Mouse (Mus musculus) neural tube, postnatal 0 days (tissue): ENCODE measurements around the gene Gm8297. TPM values are rescaled to one million over a fixed set of nuclear protein-coding genes. Genes with fewer than 3 reads are reported as not detected.

ENCODE experiments used
- polyA plus RNA-seq: library from polyadenylated mRNA; unstranded; fragments of >200 nt; fragmentation: Nextera tagmentation; extraction: Ambion mirVana; gene quantifications from 2 replicates; pipeline ENCODE4 v1.2.1, GENCODE M21; 2015

The Gm8297 gene
- not detected in 2 replicates for polyA plus RNA-seq

DNA sequence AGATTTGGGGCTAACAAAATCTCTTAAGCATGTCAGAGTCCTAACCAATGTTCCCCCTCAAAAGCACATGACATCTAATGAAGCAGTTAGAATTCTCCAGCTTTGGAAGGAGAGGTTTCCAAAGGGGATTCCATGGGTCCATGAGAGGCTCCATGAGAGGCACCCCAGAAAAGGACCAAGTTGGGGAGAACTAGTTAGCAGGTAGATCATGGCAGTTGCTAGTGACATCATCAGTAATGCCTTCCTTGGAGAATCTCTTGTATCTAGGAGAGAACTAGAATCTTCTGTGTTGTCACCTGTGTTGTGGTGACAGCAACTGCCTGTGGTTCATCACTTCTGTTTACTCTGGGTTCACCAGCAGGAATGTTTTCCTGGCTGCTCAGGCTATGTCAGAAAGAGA lies at the start of gene Gm8297:
Gene Gm8297, plus strand, starts transcription at position 301 of the 400 bp plus-strand sequence.

GRCm38 (mm10) chr14:5015591-5015990 lies 31.9 kb downstream of the Gm8297 start, which contains the start of gene Gm3298:
TSS of gene Gm3298 (plus strand) at chr14:5015891.

Other genes with a start within 250 kb of the Gm8297 start
- not detected in 2 replicates for gene Gm9602, start 207.6 kb upstream of the Gm8297 start, polyA plus RNA-seq
- not detected in 2 replicates for gene Gm3269, start 145.8 kb upstream of the Gm8297 start, polyA plus RNA-seq
- gene Gm3264, start 128.4 kb upstream of the Gm8297 start, polyA plus RNA-seq, result 3.1 and 3.3 TPM in 2 replicates
- 0.17 and 0.27 TPM in 2 replicates for gene Gm3278, start 91.5 kb upstream of the Gm8297 start, polyA plus RNA-seq
- gene Gm3298, start 32.0 kb downstream of the Gm8297 start, polyA plus RNA-seq, result not detected in 2 replicates
- gene 4930555G01Rik, start 66.7 kb downstream of the Gm8297 start, polyA plus RNA-seq, result not detected in 2 replicates
- 8.6 and 14.2 TPM in 2 replicates for gene Gm8281, start 87.1 kb downstream of the Gm8297 start, polyA plus RNA-seq
- not detected in 2 replicates for gene Gm8279, start 147.6 kb downstream of the Gm8297 start, polyA plus RNA-seq
- not detected in 2 replicates for gene Gm3317, start 180.6 kb downstream of the Gm8297 start, polyA plus RNA-seq
- gene Gm8271, start 201.9 kb downstream of the Gm8297 start, polyA plus RNA-seq, result not detected in 2 replicates